Mouse (Mus musculus) CH12.LX (cell line): ENCODE measurements at regions not wholly inside any gene's neighbourhood (a gene's known extent, or its start where the extent isn't known, plus 50 kb on each side); places are given as distances from the start of the nearest gene placed in this dataset.

Source experiments
- DNase-seq: peaks from one replicate; pipeline ENCODE4 v3.0.0-alpha.2; 2013; ENCODE audit errors: extremely low read depth
- H3K27ac ChIP-seq: 2 replicates; pipeline ENCODE4 v1.5.1; 2012; ENCODE audit warnings: low read depth, mild to moderate bottlenecking, control low read depth, moderate library complexity; ENCODE audit not compliant: insufficient read depth
- H3K27me3 ChIP-seq: replicated peaks from 2 replicates; pipeline ENCODE3; 2012; ENCODE audit warnings: inconsistent platforms
- H3K36me3 ChIP-seq, 2 experiments: replicated peaks in 1 of 2; 2 replicates each; pipeline versions ENCODE3 to v1.6.1; 2012; ENCODE audit warnings: inconsistent platforms in 1 of 2, low read length in 1 of 2, mild to moderate bottlenecking in 1 of 2, mixed read lengths in 1 of 2, moderate library complexity in 1 of 2; ENCODE audit not compliant: control insufficient read depth in 1 of 2, insufficient read depth in 1 of 2
- H3K4me1 ChIP-seq, 2 experiments: 2 replicates each; pipeline ENCODE4 v1.6.1; 2012; ENCODE audit warnings: inconsistent platforms in 1 of 2, moderate library complexity in 1 of 2; ENCODE audit not compliant: insufficient read depth in 2 of 2, control insufficient read depth in 1 of 2
- H3K4me2 ChIP-seq: 2 replicates; pipeline ENCODE4 v1.6.1; 2012; ENCODE audit warnings: low read depth, mild to moderate bottlenecking, control low read depth; ENCODE audit not compliant: poor library complexity, insufficient read depth, severe bottlenecking
- H3K4me3 ChIP-seq, 3 experiments: fragments of 150-350 bp in 1 of 3; sonication (generic) in 1 of 3; replicated peaks in 1 of 3; 2 replicates each; pipeline versions ENCODE3 to v1.5.1; 2011 to 2012; ENCODE audit warnings: low read depth in 2 of 3, low read length in 2 of 3, mild to moderate bottlenecking in 2 of 3, moderate library complexity in 2 of 3, control low read depth in 1 of 3, improper control_type of control experiment in 1 of 3, inconsistent platforms in 1 of 3, mixed read lengths in 1 of 3; ENCODE audit not compliant: poor library complexity in 1 of 3
- H3K79me2 ChIP-seq: replicated peaks from 2 replicates; pipeline ENCODE4 v1.6.1; 2012; ENCODE audit warnings: mild to moderate bottlenecking, moderate library complexity; ENCODE audit not compliant: control insufficient read depth, poor library complexity, insufficient read depth, severe bottlenecking; ENCODE audit errors: extremely low read depth
- H3K9ac ChIP-seq: 2 replicates; pipeline ENCODE4 v1.6.1; 2012; ENCODE audit warnings: low read depth, mild to moderate bottlenecking, control low read depth, moderate library complexity; ENCODE audit not compliant: insufficient read depth
- H3K9me3 ChIP-seq: replicated peaks from 2 replicates; pipeline ENCODE3; 2012; ENCODE audit warnings: low read length, inconsistent platforms, mixed read lengths
- BHLHE40 ChIP-seq: IDR thresholded peaks from 2 replicates; pipeline ENCODE4 v1.6.1; 2011; ENCODE audit warnings: mild to moderate bottlenecking, low read depth, low read length, improper control_type of control experiment
- CHD1 ChIP-seq: IDR thresholded peaks from 2 replicates; pipeline ENCODE4 v1.6.1; 2012; ENCODE audit warnings: low read depth, low read length, improper control_type of control experiment, inconsistent platforms
- CHD2 ChIP-seq: IDR thresholded peaks from 2 replicates; pipeline ENCODE4 v1.6.1; 2011; ENCODE audit warnings: low read length, improper control_type of control experiment
- CTCF ChIP-seq, 2 experiments: IDR thresholded peaks in 1 of 2; conservative IDR thresholded peaks in 1 of 2; 2 replicates each; pipeline ENCODE4 v1.5.1; 2011 to 2012; ENCODE audit warnings: low read depth in 2 of 2, low read length in 2 of 2, improper control_type of control experiment in 1 of 2, inconsistent platforms in 1 of 2, mild to moderate bottlenecking in 1 of 2, moderate library complexity in 1 of 2
- E2F4 ChIP-seq: IDR thresholded peaks from 2 replicates; pipeline ENCODE4 v1.6.1; 2011; ENCODE audit warnings: low read depth, low read length, improper control_type of control experiment; ENCODE audit not compliant: insufficient replicate concordance
- ELF1 ChIP-seq: IDR thresholded peaks from 2 replicates; pipeline ENCODE4 v1.6.1; 2014; ENCODE audit warnings: low read depth, mild to moderate bottlenecking, inconsistent platforms, low read length, improper control_type of control experiment
- EP300 ChIP-seq: IDR thresholded peaks from 2 replicates; pipeline ENCODE4 v1.6.1; 2011; ENCODE audit warnings: low read length, improper control_type of control experiment
- ETS1 ChIP-seq: conservative IDR thresholded peaks from 2 replicates; pipeline ENCODE4 v1.6.1; 2012; ENCODE audit warnings: low read depth, mild to moderate bottlenecking, inconsistent platforms, low read length, improper control_type of control experiment, moderate library complexity
- GABPA ChIP-seq: IDR thresholded peaks from 2 replicates; pipeline ENCODE4 v1.6.1; 2012; ENCODE audit warnings: low read depth, low read length, improper control_type of control experiment, inconsistent platforms; ENCODE audit not compliant: insufficient replicate concordance
- HCFC1 ChIP-seq: IDR thresholded peaks from 2 replicates; pipeline ENCODE4 v1.6.1; 2012; ENCODE audit warnings: low read depth, mild to moderate bottlenecking, inconsistent platforms, low read length, improper control_type of control experiment
- IRF4 ChIP-seq: IDR thresholded peaks from 2 replicates; pipeline ENCODE4 v1.6.1; 2014; ENCODE audit warnings: low read depth, mild to moderate bottlenecking, inconsistent platforms, low read length, improper control_type of control experiment
- JUN ChIP-seq: IDR thresholded peaks from 2 replicates; pipeline ENCODE4 v1.6.1; 2011; ENCODE audit warnings: low read depth, mild to moderate bottlenecking, low read length, improper control_type of control experiment, moderate library complexity; ENCODE audit not compliant: insufficient read depth
- JUND ChIP-seq: conservative IDR thresholded peaks from 2 replicates; pipeline ENCODE4 v1.6.1; 2011; ENCODE audit warnings: low read depth, low read length, improper control_type of control experiment
- KAT2A ChIP-seq: IDR thresholded peaks from 2 replicates; pipeline ENCODE4 v1.6.1; 2012; ENCODE audit warnings: low read length, improper control_type of control experiment, inconsistent platforms; ENCODE audit not compliant: insufficient replicate concordance
- MAFK ChIP-seq: IDR thresholded peaks from 2 replicates; pipeline ENCODE4 v1.6.1; 2011; ENCODE audit warnings: low read length, improper control_type of control experiment; ENCODE audit not compliant: insufficient replicate concordance
- MAX ChIP-seq: IDR thresholded peaks from 2 replicates; pipeline ENCODE4 v1.6.1; 2011; ENCODE audit warnings: low read length, improper control_type of control experiment
- MAZ ChIP-seq: IDR thresholded peaks from 2 replicates; pipeline ENCODE4 v1.6.1; 2012; ENCODE audit warnings: low read depth, mild to moderate bottlenecking, inconsistent platforms, low read length, improper control_type of control experiment, moderate library complexity
- MEF2A ChIP-seq: IDR thresholded peaks from 2 replicates; pipeline ENCODE4 v1.6.1; 2014; ENCODE audit warnings: low read depth, mild to moderate bottlenecking, inconsistent platforms, low read length, improper control_type of control experiment, borderline replicate concordance
- MXI1 ChIP-seq: IDR thresholded peaks from 2 replicates; pipeline ENCODE4 v1.6.1; 2011; ENCODE audit warnings: mild to moderate bottlenecking, low read depth, low read length, improper control_type of control experiment
- MYC ChIP-seq: IDR thresholded peaks from 2 replicates; pipeline ENCODE4 v1.6.1; 2011; ENCODE audit warnings: low read depth, mild to moderate bottlenecking, improper control_type of control experiment, low read length
- NELFE ChIP-seq: IDR thresholded peaks from 2 replicates; pipeline ENCODE4 v1.6.1; 2011; ENCODE audit warnings: low read depth, low read length, improper control_type of control experiment
- NRF1 ChIP-seq: IDR thresholded peaks from 2 replicates; pipeline ENCODE4 v1.6.1; 2014; ENCODE audit warnings: low read depth, mild to moderate bottlenecking, inconsistent platforms, low read length, improper control_type of control experiment, moderate library complexity
- PAX5 ChIP-seq: IDR thresholded peaks from 2 replicates; pipeline ENCODE4 v1.6.1; 2012; ENCODE audit warnings: low read length, inconsistent platforms, mixed read lengths
- POLR2A ChIP-seq: IDR thresholded peaks from 2 replicates; pipeline ENCODE4 v1.6.1; 2011; ENCODE audit warnings: low read depth, mild to moderate bottlenecking, improper control_type of control experiment, low read length
- POLR2AphosphoS2 ChIP-seq: IDR thresholded peaks from 2 replicates; pipeline ENCODE4 v1.6.1; 2011; ENCODE audit warnings: low read depth, low read length, improper control_type of control experiment
- RAD21 ChIP-seq: IDR thresholded peaks from 2 replicates; pipeline ENCODE4 v1.6.1; 2011; ENCODE audit warnings: low read depth, mild to moderate bottlenecking, low read length, improper control_type of control experiment, moderate library complexity
- RCOR1 ChIP-seq: conservative IDR thresholded peaks from 2 replicates; pipeline ENCODE4 v1.6.1; 2012; ENCODE audit warnings: low read depth, mild to moderate bottlenecking, inconsistent platforms, low read length, improper control_type of control experiment
- SIN3A ChIP-seq: IDR thresholded peaks from 2 replicates; pipeline ENCODE4 v1.6.1; 2012; ENCODE audit warnings: low read length, improper control_type of control experiment, inconsistent platforms
- SMC3 ChIP-seq: IDR thresholded peaks from 2 replicates; pipeline ENCODE4 v1.6.1; 2011; ENCODE audit warnings: low read depth, low read length, improper control_type of control experiment
- TBP ChIP-seq: conservative IDR thresholded peaks from 2 replicates; pipeline ENCODE4 v1.6.1; 2011; ENCODE audit warnings: low read depth, low read length, improper control_type of control experiment
- TCF12 ChIP-seq: IDR thresholded peaks from 2 replicates; pipeline ENCODE4 v1.6.1; 2014; ENCODE audit warnings: low read depth, mild to moderate bottlenecking, inconsistent platforms, low read length, improper control_type of control experiment
- UBTF ChIP-seq: IDR thresholded peaks from 2 replicates; pipeline ENCODE4 v1.6.1; 2012; ENCODE audit warnings: low read depth, mild to moderate bottlenecking, inconsistent platforms, low read length, improper control_type of control experiment, moderate library complexity
- USF1 ChIP-seq: IDR thresholded peaks from 2 replicates; pipeline ENCODE4 v1.6.1; 2014; ENCODE audit warnings: low read depth, mild to moderate bottlenecking, inconsistent platforms, low read length, improper control_type of control experiment
- USF2 ChIP-seq: conservative IDR thresholded peaks from 2 replicates; pipeline ENCODE4 v1.6.1; 2011; ENCODE audit warnings: low read depth, low read length, improper control_type of control experiment
- ZC3H11A ChIP-seq: IDR thresholded peaks from 2 replicates; pipeline ENCODE4 v1.6.1; 2012; ENCODE audit warnings: low read depth, mild to moderate bottlenecking, inconsistent platforms, low read length, improper control_type of control experiment
- ZKSCAN1 ChIP-seq: IDR thresholded peaks from 2 replicates; pipeline ENCODE4 v1.6.1; 2012; ENCODE audit warnings: low read depth, inconsistent platforms, low read length, improper control_type of control experiment, borderline replicate concordance
- ZMIZ1 ChIP-seq: IDR thresholded peaks from 2 replicates; pipeline ENCODE4 v1.6.1; 2012; ENCODE audit warnings: low read depth, mild to moderate bottlenecking, inconsistent platforms, low read length, improper control_type of control experiment
- ZNF384 ChIP-seq: IDR thresholded peaks from 2 replicates; pipeline ENCODE4 v1.6.1; 2012; ENCODE audit warnings: low read depth, low read length, improper control_type of control experiment, inconsistent platforms
- dilution Hi-C: fragments of 300-500 bp; cut with MboI; formaldehyde crosslinking; loops from 2 replicates; pipeline ENCODE4 v1.14.3; 2020; ENCODE audit warnings: low sequenced_read_pairs; ENCODE audit not compliant: extremely low pct_unique_long_range_greater_than_20kb, extremely low pct_ligation_motif_present
- in situ Hi-C: fragments of 300-500 bp; cut with MboI; formaldehyde crosslinking; loops from 3 replicates; pipeline ENCODE4 v1.14.3; 2019; ENCODE audit warnings: low sequenced_read_pairs, low pct_ligation_motif_present, low pct_unique_long_range_greater_than_20kb, mixed read lengths

DNA sequence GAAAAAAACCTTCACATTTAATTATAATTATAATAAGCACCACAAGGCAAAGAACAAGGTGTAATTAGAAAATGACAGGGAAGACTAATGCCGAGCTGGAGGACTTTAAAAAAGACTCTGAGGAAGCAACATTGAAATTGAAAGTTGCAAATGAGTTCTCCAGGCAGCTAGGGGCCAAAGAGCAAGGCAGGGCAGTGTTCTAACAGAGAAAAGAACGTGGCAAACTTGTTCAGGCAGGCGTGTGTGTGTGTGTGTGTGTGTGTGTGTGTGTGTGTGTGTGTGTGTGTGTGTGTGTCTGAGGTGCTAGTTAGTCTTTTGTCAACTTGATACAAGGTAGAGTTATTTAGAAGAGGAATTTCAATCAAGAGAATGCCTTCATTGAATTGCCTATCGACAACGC, 60.0 kb upstream of the Hmcn1 start:
- TF ChIP-seq TBP (no peak), NELFE (no peak), ZMIZ1 (no peak), RCOR1 (0 out of 2 replicates have a peak, but pooled peaks have one; percentile 42), MYC (peak; percentile 70; the same call in 1 of the 2 replicates), ELF1 (0 out of 2 replicates have a peak, but pooled peaks have one; percentile 13), MAX (no peak), TCF12 (peak; percentile 49), KAT2A (no peak), SMC3 (no peak), CHD1 (peak; percentile 97), CHD2 (no peak), USF1 (no peak), NRF1 (no peak; the same call in 1 of the 2 replicates), RAD21 (no peak), ZC3H11A (no peak), JUN (no peak), E2F4 (no peak), SIN3A (0 out of 2 replicates have a peak, but pooled peaks have one; percentile 54), ETS1 (peak; percentile 58; the same call in 1 of the 2 replicates), MAZ (0 out of 2 replicates have a peak, but pooled peaks have one; percentile 49), HCFC1 (no peak), BHLHE40 (peak; percentile 87), IRF4 (peak; percentile 94), CTCF (conservative IDR thresholded peaks at IDR 0.05 in 1 of 2, IDR thresholded peaks at IDR 0.05 in 1 of 2; ENCODE audit: low read depth in 2 of 2, low read length in 2 of 2) (no peak), EP300 (peak; percentile 42; the same call in 1 of the 2 replicates), MAFK (no peak), GABPA (no peak), USF2 (no peak), MEF2A (peak; percentile 59; the same call in 1 of the 2 replicates), UBTF (no peak), ZKSCAN1 (no peak), MXI1 (peak; percentile 68), JUND (peak; percentile 20; the same call in 1 of the 2 replicates), PAX5 (no peak), ZNF384 (no peak), POLR2AphosphoS2 (no peak), POLR2A (no peak)

More for the DNA sequence above, 60.0 kb upstream of the Hmcn1 start:
- H3K9me3 ChIP-seq, result no peaks in the 10 kb centered on the region
- no peaks in the 10 kb centered on the region for H3K36me3 ChIP-seq
- peak; percentile 62 for DNase-seq
- H3K79me2 ChIP-seq, result no peaks in the 10 kb centered on the region
- H3K9ac ChIP-seq, result no peak overlapping the region
- in situ Hi-C loops, result no loop called here
- no peaks in the 10 kb centered on the region for H3K27me3 ChIP-seq
- dilution Hi-C loops, result no loop called here
- peak overlapping the region; percentile 50; the same call in 1 of the 2 replicates for H3K4me2 ChIP-seq
- no peak overlapping the region for H3K27ac ChIP-seq
- peaks cover 6 to 26% of the 10 kb centered on the region in 2 experiments for H3K4me1 ChIP-seq
- no peak overlapping the region for H3K4me3 ChIP-seq
